Mouse (Mus musculus): ENCODE results near the gene Spesp1.

DNA sequence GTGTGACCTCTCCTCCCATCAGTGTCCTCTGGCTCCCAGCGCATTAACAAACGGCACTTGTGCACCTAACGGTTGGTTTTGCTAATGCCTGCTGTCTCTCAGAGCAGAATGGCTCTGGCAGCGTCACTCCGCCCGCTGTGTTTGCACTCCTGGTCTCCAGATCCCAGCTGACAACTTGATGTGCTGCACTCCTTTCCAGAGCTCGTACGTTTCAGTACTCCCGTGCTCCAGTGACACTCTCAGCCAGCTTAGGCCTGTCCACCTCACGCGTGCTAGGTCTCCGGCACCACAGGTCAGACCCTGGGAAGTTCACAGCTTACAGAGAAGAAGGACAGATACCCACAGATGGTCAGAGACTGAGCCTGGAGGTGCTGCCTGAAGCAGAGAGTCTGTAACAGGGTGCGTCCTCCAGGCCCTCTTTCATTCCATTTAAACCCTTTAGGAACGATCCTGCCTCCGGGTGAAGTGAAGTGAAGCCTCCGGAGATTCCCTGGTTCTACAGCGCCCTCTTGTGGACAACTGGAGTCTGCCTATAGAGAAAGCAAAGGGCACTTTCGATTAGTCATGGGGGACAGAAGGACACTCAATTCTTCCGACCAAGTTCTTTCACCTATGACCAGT, 37.9 kb downstream of the Spesp1 start:
- TF ChIP-seq POLR2A (IDR thresholded peaks at IDR 0.05; ENCODE audit: control insufficient read depth, low read depth, low read length) = no peak
- TF ChIP-seq CTCF (IDR thresholded peaks at IDR 0.05; ENCODE audit: control insufficient read depth, insufficient read depth, insufficient replicate concordance, low read depth, low read length) = peak; percentile 77; the same call in 1 of the 2 replicates
